Mouse (Mus musculus) thymus, postnatal 10 days (tissue): ENCODE data around the gene Gpr19.
A peak's percentile ranks its signal among the peaks of the same experiment; 100 is the strongest.

ENCODE experiments used
- DNase-seq, 2 experiments: peaks; one replicate each; pipeline ENCODE4 v3.0.0; 2021; ENCODE audit warnings: low spot score in 2 of 2

Gene Gpr19

GRCm38 (mm10) chr6:134898095-134898965, at the start of gene Gpr19:
Gene Gpr19, minus strand, starts transcription at chr6:134898578.
- peak; percentile 70 to 71 for DNase-seq

- DNase-seq, result peak; percentile 52 to 74
These were observed 49.1 kb upstream of the Gpr19 start for GRCm38 (mm10) chr6:134947311-134948087.

GRCm38 (mm10) chr6:134946858-134947257, 48.5 kb upstream of the Gpr19 start:
- no peak for DNase-seq

- DNase-seq, result no peak
These were observed 47.7 kb upstream of the Gpr19 start for GRCm38 (mm10) chr6:134946054-134946453.

- DNase-seq, result no peak
These were observed 45.5 kb upstream of the Gpr19 start for GRCm38 (mm10) chr6:134943759-134944407.

GRCm38 (mm10) chr6:134939781-134940180, 41.4 kb upstream of the Gpr19 start:
- DNase-seq, result no peak

GRCm38 (mm10) chr6:134934305-134934704, 35.9 kb upstream of the Gpr19 start:
- DNase-seq, result no peak

- DNase-seq, result no peak
These were observed 34.8 kb upstream of the Gpr19 start for GRCm38 (mm10) chr6:134933207-134933558.

GRCm38 (mm10) chr6:134932486-134933206, 34.3 kb upstream of the Gpr19 start:
- no peak for DNase-seq

GRCm38 (mm10) chr6:134931146-134931545, 32.8 kb upstream of the Gpr19 start:
- DNase-seq, result no peak

GRCm38 (mm10) chr6:134930383-134930782, 32.0 kb upstream of the Gpr19 start:
- no peak for DNase-seq

GRCm38 (mm10) chr6:134929926-134930325, 31.5 kb upstream of the Gpr19 start:
- no peak for DNase-seq

- DNase-seq, result peak; percentile 44 to 49
These were observed 30.5 kb upstream of the Gpr19 start for GRCm38 (mm10) chr6:134928889-134929310.

GRCm38 (mm10) chr6:134928096-134928888, 29.9 kb upstream of the Gpr19 start:
- peak; percentile 72 to 77 for DNase-seq

GRCm38 (mm10) chr6:134927595-134928095, 29.3 kb upstream of the Gpr19 start:
- DNase-seq, result peak; percentile 32 to 39

GRCm38 (mm10) chr6:134926803-134927594, 28.6 kb upstream of the Gpr19 start:
- DNase-seq, result peak; percentile 63

GRCm38 (mm10) chr6:134926338-134926705, 27.9 kb upstream of the Gpr19 start:
- DNase-seq, result no peak

- DNase-seq, result no peak
These were observed 27.4 kb upstream of the Gpr19 start for GRCm38 (mm10) chr6:134925673-134926337.

- DNase-seq, result no peak
These were observed 25.9 kb upstream of the Gpr19 start for GRCm38 (mm10) chr6:134924262-134924661.
